Mouse (Mus musculus) testis, postnatal 10 days (tissue): ENCODE measurements around the gene Nfkbib.

Experiments
- DNase-seq: peaks from one replicate; pipeline ENCODE4 v3.0.0; 2021; ENCODE audit warnings: low spot score

Gene Nfkbib

DNA sequence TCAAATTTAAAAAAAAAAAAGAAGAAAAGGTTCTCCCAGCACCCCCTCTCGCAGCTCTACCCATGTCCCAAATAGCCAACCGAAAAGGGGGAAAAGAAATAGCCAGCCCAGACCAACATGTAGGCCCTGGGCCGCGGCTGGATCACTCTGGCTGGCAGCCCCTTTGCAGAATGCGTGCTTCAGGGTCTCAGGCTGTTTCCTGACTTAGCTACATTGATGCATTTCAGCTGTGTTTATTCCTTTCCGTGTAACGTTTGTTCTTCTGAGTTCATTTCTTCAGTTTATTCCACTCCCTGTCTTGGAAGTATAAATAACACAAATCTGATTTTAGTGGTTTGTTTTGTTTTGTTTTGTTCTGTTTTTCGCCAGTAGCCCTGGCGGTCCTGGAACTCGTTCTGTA lies 49.6 kb downstream of the Nfkbib start:
- no peak for DNase-seq

DNA sequence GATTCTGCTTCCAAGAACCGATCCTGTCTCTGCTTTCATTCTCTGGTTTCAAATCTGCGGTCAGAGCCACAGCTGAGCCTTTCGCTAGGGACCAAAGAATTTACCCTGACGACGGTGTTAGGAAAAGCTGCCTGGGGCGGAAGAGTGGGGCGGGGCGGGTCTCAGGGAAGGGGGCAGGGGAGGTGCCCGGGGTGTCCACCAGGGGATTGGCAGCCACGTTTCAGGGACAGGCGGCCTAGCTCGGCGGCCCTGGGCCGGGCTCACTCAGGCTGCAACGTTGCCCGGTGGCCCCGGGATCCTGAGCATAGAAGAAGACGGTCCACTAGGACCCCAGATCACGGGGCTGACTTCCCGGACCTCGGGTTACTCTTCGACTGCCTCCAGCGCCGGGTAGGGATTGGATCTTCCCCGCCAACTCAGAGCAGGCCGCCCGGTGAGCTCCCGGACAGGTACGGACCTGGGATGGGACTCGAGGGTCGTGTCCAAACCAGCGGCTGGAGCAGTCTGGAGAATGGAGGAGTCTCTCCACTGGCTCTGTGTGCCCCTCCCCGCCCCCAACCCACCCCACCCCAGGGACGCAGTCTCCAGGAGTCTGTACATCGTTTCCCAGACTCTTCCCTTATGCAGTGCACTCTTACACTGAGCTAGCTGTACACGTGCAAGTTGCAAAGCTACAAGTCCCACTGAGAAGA lies 50.6 kb downstream of the Nfkbib start, which contains the start of gene Fbxo17:
TSS of gene Fbxo17 (plus strand) at position 215 of the 692 bp plus-strand sequence.
- DNase-seq: peak; percentile 84

DNA sequence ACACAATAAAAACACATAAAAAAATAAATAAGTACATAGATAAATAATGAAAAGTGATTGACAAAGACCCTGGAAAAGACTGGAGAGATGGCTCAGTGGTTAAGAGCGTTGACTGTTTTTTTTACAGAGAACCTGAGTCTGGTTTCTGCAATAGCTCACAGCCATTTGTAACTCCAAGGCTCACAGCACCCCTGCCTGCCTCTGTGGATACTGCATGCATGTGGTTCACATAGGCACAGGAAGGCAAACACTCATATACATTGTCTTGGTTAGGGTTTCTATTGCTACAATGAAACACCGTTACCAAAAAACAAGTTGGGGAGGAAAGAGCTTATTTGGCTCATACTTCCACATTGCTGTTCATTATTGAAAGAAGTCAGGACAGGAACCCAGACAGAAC lies 51.7 kb downstream of the Nfkbib start:
- DNase-seq: no peak

GRCm38 (mm10) chr7:28714667-28715066 lies 52.6 kb downstream of the Nfkbib start:
- no peak for DNase-seq

- peak; percentile 64 for DNase-seq
These were observed 56.4 kb downstream of the Nfkbib start for GRCm38 (mm10) chr7:28710962-28711361.

DNA sequence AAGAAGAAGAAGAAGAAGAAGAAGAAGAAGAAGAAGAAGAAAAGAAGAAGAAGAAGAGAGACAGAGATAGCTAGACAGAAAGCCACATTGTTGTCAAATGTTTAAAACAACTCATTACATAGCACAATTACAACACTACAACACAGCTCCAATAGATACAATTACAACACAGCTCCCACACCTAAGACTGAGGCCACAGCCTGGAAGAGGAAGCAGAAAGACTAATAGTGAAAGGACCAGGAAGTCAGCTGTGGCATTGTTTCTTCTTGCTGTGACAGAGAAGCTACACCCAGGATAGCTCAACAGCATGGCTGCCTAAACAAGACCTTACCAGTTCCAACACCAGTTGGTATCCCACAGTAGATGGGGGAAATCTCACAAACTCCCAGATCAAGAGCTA lies 57.9 kb downstream of the Nfkbib start:
- DNase-seq: no peak
